Mouse (Mus musculus) Muller cell, postnatal 12 days (primary cell): Measurements from ENCODE around the gene Ap2a2.
A peak's percentile ranks its signal among the peaks of the same experiment; 100 is the strongest.
"Not testable (repeated sequence)": the region's sequence is repeated elsewhere in the genome, so short reads cannot be mapped to it uniquely, and the experiment has no call there.

Source experiments
- DNase-seq: peaks from one replicate; pipeline ENCODE4 v3.0.0-alpha.2; 2015; ENCODE audit errors: inconsistent ontology term

Ap2a2 gene

DNA sequence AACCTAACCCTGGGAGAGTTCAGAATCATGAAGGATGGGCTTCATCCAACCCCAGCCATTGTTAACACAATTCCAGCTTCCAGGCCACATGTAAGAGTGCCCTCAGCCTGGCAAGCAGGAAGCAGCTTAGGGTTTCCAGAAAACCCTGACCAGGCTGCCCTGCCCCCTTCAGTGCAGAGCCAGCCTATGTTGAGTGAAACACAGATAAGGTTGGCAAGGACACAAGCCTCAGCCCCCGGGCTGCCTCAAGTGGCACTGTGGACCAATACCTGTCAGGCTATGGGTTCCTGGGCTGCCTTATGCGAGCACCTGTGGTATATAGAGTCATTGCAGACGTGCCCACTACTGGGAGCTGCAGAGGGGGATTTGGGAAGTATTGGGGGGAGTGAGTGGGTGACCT, 99.5 kb downstream of the Ap2a2 start:
- no peak for DNase-seq

DNA sequence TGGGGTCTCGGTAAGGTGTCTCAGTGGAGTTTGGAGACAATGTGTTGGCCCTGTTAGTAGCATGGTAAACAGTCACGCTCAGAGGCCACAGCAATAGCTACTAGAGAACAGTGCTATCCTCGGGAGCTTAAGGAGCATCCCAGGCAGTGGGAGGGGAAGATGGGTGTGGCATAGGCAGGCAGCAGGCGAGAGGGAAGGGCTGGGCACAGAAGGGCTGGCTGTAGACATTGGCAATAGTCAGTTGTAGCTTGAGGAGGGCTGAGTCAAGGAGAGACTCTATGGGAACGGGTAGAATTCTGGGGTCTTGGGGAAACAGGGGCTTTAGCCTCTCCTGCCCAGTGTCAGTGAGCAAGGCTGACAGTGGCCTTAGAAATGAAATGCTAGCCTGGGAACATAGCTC, 100.2 kb downstream of the Ap2a2 start:
- DNase-seq = no peak

DNA sequence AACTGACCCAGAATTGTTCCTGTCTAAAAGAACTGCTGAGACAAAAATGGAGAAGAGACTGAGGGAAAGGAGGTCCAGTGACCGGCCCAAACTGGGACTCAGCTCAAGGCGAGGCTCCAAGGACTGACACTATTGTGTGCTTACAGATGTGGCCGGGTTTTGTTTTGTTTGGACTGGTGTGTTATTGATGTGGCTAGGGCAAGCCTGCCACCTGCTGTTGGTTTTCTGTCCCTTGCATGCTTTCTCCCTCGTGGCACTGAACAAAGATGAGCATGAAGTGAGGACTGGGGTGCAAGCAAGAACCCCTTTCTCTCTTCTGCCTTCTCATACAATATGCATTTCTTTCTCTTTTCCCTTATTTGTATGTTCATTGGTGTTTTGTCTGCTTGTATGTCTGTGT, 104.2 kb downstream of the Ap2a2 start:
- peak; percentile 16 for DNase-seq

DNA sequence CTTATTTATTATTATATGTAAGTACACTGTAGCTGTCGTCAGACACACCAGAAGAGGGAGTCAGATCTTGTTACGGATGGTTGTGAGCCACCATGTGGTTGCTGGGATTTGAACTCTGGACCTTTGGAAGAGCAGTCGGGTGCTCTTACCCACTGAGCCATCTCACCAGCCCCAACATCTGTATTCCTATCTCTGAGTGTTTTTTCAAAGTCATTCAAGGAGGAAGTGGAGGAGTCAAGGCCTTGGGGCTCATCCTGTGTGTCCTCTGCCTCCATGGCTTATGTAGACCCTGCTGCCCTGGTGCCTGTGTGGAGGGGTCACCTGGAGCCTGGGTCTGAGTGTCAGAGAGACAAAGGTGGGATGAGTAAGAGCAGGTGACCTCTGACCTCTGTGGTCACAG, 107.1 kb downstream of the Ap2a2 start:
- not testable (repeated sequence) for DNase-seq

DNA sequence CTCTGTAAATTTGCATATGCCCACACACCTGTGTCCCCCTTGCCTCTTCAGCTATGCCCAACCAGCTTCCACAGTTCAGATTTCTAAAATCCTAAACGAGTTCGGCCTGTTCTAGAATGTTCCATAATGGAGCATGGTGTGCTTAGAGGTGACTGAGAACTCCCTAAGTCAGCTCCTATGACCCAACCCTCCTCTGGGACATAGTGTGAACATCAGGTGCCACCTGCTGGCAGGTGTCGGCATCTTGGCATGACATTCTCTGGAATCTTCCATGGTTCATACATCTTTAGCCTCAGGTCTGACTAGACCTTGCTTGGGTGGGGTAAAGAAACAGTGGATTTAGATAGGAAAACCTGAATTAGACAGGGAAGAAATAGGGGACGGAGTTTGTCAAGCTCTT, 109.0 kb downstream of the Ap2a2 start:
- no peak for DNase-seq

DNA sequence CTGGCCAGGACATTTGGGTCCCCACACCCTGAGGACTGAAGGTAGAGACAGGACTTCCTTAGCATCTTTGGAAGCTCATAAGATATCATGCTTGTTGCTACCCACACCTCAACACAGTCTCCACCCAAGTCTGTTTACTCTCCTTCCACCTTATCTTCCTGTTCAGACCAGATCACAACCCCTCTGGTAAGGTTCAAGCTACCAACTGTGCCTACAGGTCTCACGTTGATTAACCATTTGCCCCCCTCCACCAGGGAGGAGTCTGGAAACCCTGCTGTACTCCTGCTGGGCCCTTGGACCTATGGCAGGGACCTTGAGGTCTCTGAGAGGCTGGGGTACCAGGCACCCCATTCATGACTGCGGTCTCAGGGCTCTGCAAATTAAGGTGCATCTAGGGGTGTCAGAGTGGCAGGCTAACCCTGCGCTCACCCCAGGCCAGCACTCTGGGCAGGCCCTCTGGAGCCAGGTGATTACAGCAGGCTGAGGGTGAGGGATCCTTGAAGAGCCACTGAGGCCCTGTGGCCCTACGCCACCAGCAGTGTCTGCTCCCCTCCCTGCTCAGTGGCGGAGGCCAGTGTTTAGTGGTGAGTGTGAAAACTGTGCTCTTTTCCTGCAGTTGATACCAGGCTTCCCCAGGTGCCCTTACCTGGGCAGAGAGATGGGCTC, 109.8 kb downstream of the Ap2a2 start:
- no peak for DNase-seq

DNA sequence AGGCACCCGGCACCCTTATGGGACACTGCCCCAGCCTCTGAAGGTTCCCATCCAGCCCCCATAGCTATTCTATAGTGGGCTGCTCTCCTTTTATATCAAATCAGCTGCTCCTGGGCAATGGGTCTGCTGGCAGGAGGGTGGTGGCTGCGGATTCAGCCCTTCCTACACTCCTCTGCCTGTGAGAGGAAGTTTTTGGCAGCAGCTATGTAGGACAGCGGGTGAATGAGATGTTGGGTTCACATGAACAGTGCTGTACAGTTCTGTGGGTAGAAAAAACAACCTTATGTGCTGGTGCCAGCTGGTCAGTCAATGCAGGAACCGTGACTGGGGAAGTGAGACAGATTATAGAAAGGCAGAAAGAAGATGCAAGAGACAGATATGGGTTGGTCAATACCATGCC, 116.9 kb downstream of the Ap2a2 start:
- no peak for DNase-seq
